Mouse (Mus musculus): Measurements from ENCODE around the gene Rybp. TPM values are rescaled to one million over a fixed set of nuclear protein-coding genes. Genes with fewer than 3 reads are reported as not detected.

Rybp gene
- 10 to 100 TPM; 26.1 to 31.3 TPM for total RNA-seq (2021)
- long read RNA-seq, experiment 1, full-length matches to known transcripts, result 4 of 6 reads
- long read RNA-seq, experiment 1, partial matches to known transcripts, result 0 of 6 reads
- long read RNA-seq, experiment 1, other reads (novel, unspliced or antisense), result 2 of 6 reads
- long read RNA-seq, experiment 2, full-length matches to known transcripts, result 2 of 9 reads
- long read RNA-seq, experiment 2, partial matches to known transcripts, result 2 of 9 reads
- long read RNA-seq, experiment 2, other reads (novel, unspliced or antisense), result 5 of 9 reads

- DNase-seq (ENCODE audit: low spot score in 2 of 2), result peak; percentile 93 to 95
Observed at GRCm38 (mm10) chr6:100287334-100288015, at the start of gene Rybp. Gene Rybp (minus strand): TSS chr6:100287485.

- no peak for DNase-seq (ENCODE audit: low spot score in 2 of 2)
Observed at GRCm38 (mm10) chr6:100336591-100337148, 49.4 kb upstream of the Rybp start.

GRCm38 (mm10) chr6:100335506-100336144 is 48.3 kb upstream of the Rybp start:
- DNase-seq (ENCODE audit: low spot score in 2 of 2), result no peak

GRCm38 (mm10) chr6:100333745-100334144 is 46.5 kb upstream of the Rybp start:
- DNase-seq (ENCODE audit: low spot score in 2 of 2), result no peak

GRCm38 (mm10) chr6:100332479-100332878 is 45.2 kb upstream of the Rybp start:
- no peak for DNase-seq (ENCODE audit: low spot score in 2 of 2)

GRCm38 (mm10) chr6:100331582-100331981 is 44.3 kb upstream of the Rybp start:
- no peak for DNase-seq (ENCODE audit: low spot score in 2 of 2)

GRCm38 (mm10) chr6:100331055-100331454 is 43.8 kb upstream of the Rybp start:
- no peak for DNase-seq (ENCODE audit: low spot score in 2 of 2)

GRCm38 (mm10) chr6:100329542-100329941 is 42.3 kb upstream of the Rybp start:
- no peak for DNase-seq (ENCODE audit: low spot score in 2 of 2)

- DNase-seq (ENCODE audit: low spot score in 2 of 2), result peak; percentile 67 to 68
Observed at GRCm38 (mm10) chr6:100327050-100327449, 39.8 kb upstream of the Rybp start.

- DNase-seq (ENCODE audit: low spot score in 2 of 2), result peak in 1 of 2 experiments; percentile 21
Observed at GRCm38 (mm10) chr6:100323756-100324430, 36.6 kb upstream of the Rybp start.

GRCm38 (mm10) chr6:100322561-100322960 is 35.3 kb upstream of the Rybp start:
- DNase-seq (ENCODE audit: low spot score in 2 of 2), result no peak

GRCm38 (mm10) chr6:100322145-100322544 is 34.9 kb upstream of the Rybp start:
- DNase-seq (ENCODE audit: low spot score in 2 of 2), result no peak

- no peak for DNase-seq (ENCODE audit: low spot score in 2 of 2)
Observed at GRCm38 (mm10) chr6:100314201-100314600, 26.9 kb upstream of the Rybp start.

GRCm38 (mm10) chr6:100311167-100311566 is 23.9 kb upstream of the Rybp start:
- no peak for DNase-seq (ENCODE audit: low spot score in 2 of 2)

- no peak for DNase-seq (ENCODE audit: low spot score in 2 of 2)
Observed at GRCm38 (mm10) chr6:100304831-100305230, 17.5 kb upstream of the Rybp start.

GRCm38 (mm10) chr6:100301410-100302108 is 14.3 kb upstream of the Rybp start:
- DNase-seq (ENCODE audit: low spot score in 2 of 2), result no peak

GRCm38 (mm10) chr6:100300831-100301230 is 13.5 kb upstream of the Rybp start:
- DNase-seq (ENCODE audit: low spot score in 2 of 2), result no peak

- DNase-seq (ENCODE audit: low spot score in 2 of 2), result no peak
Observed at GRCm38 (mm10) chr6:100298945-100299344, 11.7 kb upstream of the Rybp start.

GRCm38 (mm10) chr6:100297536-100297935 is 10.3 kb upstream of the Rybp start:
- no peak for DNase-seq (ENCODE audit: low spot score in 2 of 2)

GRCm38 (mm10) chr6:100292411-100292810 is 5.1 kb upstream of the Rybp start:
- DNase-seq (ENCODE audit: low spot score in 2 of 2), result no peak

- DNase-seq (ENCODE audit: low spot score in 2 of 2), result no peak
Observed at GRCm38 (mm10) chr6:100289058-100289457, 1.8 kb upstream of the Rybp start.

All from adrenal gland, adult 18-20 months (tissue).